Mouse (Mus musculus) erythroid progenitor cell, adult 5-6 weeks (primary cell): ENCODE results near the gene Naa15. TPM values are rescaled to one million over a fixed set of nuclear protein-coding genes. Genes with fewer than 3 reads are reported as not detected.
"Not testable (repeated sequence)": the region's sequence is repeated elsewhere in the genome, so short reads cannot be mapped to it uniquely, and the experiment has no call there.

Experiments used
- ATAC-seq: replicated peaks from 2 replicates; pipeline ENCODE4 v1.8.0; 2016; ENCODE audit warnings: moderate number of reproducible peaks, mild to moderate bottlenecking, moderate TSS enrichment, inconsistent platforms; ENCODE audit not compliant: poor library complexity, low FRiP score, severe bottlenecking
- total RNA-seq, 2 experiments: library from RNA; stranded (forward) in 1 of 2; stranded (reverse) in 1 of 2; fragments of 150-400 nt in 1 of 2; fragments of 186-747, 209-891 nt in 1 of 2; gene quantifications; 2 replicates each; pipeline versions ENCODE4 v1.2.3 to v1.2.4; 2015 to 2017; ENCODE audit warnings: low replicate concordance in 2 of 2

Naa15 gene
- total RNA-seq, 2 experiments from 2014 or later, result 47.8 to 73.0 TPM

GRCm38 (mm10) chr3:51393018-51393417, 21.9 kb upstream of the Naa15 start:
- ATAC-seq, result not testable (repeated sequence)

GRCm38 (mm10) chr3:51393651-51394050, 21.3 kb upstream of the Naa15 start:
- no peak for ATAC-seq

- no peak for ATAC-seq
Measured at GRCm38 (mm10) chr3:51394881-51395280, 20.1 kb upstream of the Naa15 start.

- no peak for ATAC-seq
Measured at GRCm38 (mm10) chr3:51395461-51396145, 19.3 kb upstream of the Naa15 start.

- ATAC-seq, result 0 out of 2 replicates have a peak, but pooled peaks have one; percentile 59
Measured at GRCm38 (mm10) chr3:51396219-51397068, 18.5 kb upstream of the Naa15 start, which contains the start of gene Mgarp. Gene Mgarp (minus strand): TSS chr3:51396738.

- no peak for ATAC-seq
Measured at GRCm38 (mm10) chr3:51397700-51398299, 17.1 kb upstream of the Naa15 start.

- no peak for ATAC-seq
Measured at GRCm38 (mm10) chr3:51398667-51399066, 16.3 kb upstream of the Naa15 start.

- ATAC-seq, result no peak
Measured at GRCm38 (mm10) chr3:51399531-51399930, 15.4 kb upstream of the Naa15 start.

GRCm38 (mm10) chr3:51400682-51401081, 14.3 kb upstream of the Naa15 start:
- no peak for ATAC-seq

GRCm38 (mm10) chr3:51402054-51402453, 12.9 kb upstream of the Naa15 start:
- not testable (repeated sequence) for ATAC-seq

- no peak for ATAC-seq
Measured at GRCm38 (mm10) chr3:51402628-51403027, 12.3 kb upstream of the Naa15 start.

GRCm38 (mm10) chr3:51407870-51408560, 6.9 kb upstream of the Naa15 start:
- ATAC-seq, result peak; percentile 40

- ATAC-seq, result peak; percentile 98
Measured at GRCm38 (mm10) chr3:51408561-51409183, 6.3 kb upstream of the Naa15 start, which contains the start of gene Ndufc1. Gene Ndufc1 (minus strand): TSS chr3:51408988.

GRCm38 (mm10) chr3:51412457-51412856, 2.5 kb upstream of the Naa15 start:
- no peak for ATAC-seq

- ATAC-seq, result no peak
Measured at GRCm38 (mm10) chr3:51413276-51413675, 1.7 kb upstream of the Naa15 start.

GRCm38 (mm10) chr3:51416073-51416363, 1.1 kb downstream of the Naa15 start:
- peak; percentile 60 for ATAC-seq

GRCm38 (mm10) chr3:51416364-51417134, 1.6 kb downstream of the Naa15 start:
- peak; percentile 28; the same call in 1 of the 2 replicates for ATAC-seq

- 0 out of 2 replicates have a peak, but pooled peaks have one; percentile 2 for ATAC-seq
Measured at GRCm38 (mm10) chr3:51417135-51417458, 2.1 kb downstream of the Naa15 start.

- ATAC-seq, result no peak
Measured at GRCm38 (mm10) chr3:51417485-51417884, 2.5 kb downstream of the Naa15 start.
